Mouse (Mus musculus): ENCODE measurements around the gene Camk2d. TPM values are rescaled to one million over a fixed set of nuclear protein-coding genes. Genes with fewer than 3 reads are reported as not detected.
A peak's percentile ranks its signal among the peaks of the same experiment; 100 is the strongest.

Gene Camk2d
- polyA plus RNA-seq, 1 experiment from 2014 or later: 3.5 TPM

- Histone ChIP-seq H3K9ac (ENCODE audit: low read depth, low read length) (no peak overlapping the region), H3K4me1 (ENCODE audit: control insufficient read depth, low read depth, low read length) (no peaks in the 10 kb centered on the region), H3K4me3 (ENCODE audit: low read depth, low read length) (no peak overlapping the region), H3K27ac (ENCODE audit: low read length) (no peak overlapping the region), H3K36me3 (ENCODE audit: control insufficient read depth, insufficient read depth) (no peaks in the 10 kb centered on the region), H3K4me2 (ENCODE audit: low read depth, low read length) (no peak overlapping the region), H3K27me3 (ENCODE audit: control insufficient read depth, insufficient read depth, low read depth, low read length) (no peaks in the 10 kb centered on the region), H3K9me3 (replicated peaks; ENCODE audit: control insufficient read depth, low read length) (no peaks in the 10 kb centered on the region)
- no peak for ATAC-seq (ENCODE audit: low read depth)
- 79% methylated on average over 5 of the region's 5 CpGs for WGBS (ENCODE audit: insufficient replicate concordance)
Observed at GRCm38 (mm10) chr3:126730411-126730810, 134.3 kb downstream of the Camk2d start.

- WGBS (ENCODE audit: insufficient replicate concordance): 69% methylated on average over 2 of the region's 2 CpGs
- Histone ChIP-seq H3K9me3 (replicated peaks; ENCODE audit: control insufficient read depth, low read length) (no peaks in the 10 kb centered on the region), H3K9ac (ENCODE audit: low read depth, low read length) (no peak overlapping the region), H3K36me3 (ENCODE audit: control insufficient read depth, insufficient read depth) (no peaks in the 10 kb centered on the region), H3K4me2 (ENCODE audit: low read depth, low read length) (no peak overlapping the region), H3K27me3 (ENCODE audit: control insufficient read depth, insufficient read depth, low read depth, low read length) (no peaks in the 10 kb centered on the region), H3K27ac (ENCODE audit: low read length) (no peak overlapping the region), H3K4me3 (ENCODE audit: low read depth, low read length) (no peak overlapping the region), H3K4me1 (ENCODE audit: control insufficient read depth, low read depth, low read length) (no peaks in the 10 kb centered on the region)
- no peak for ATAC-seq (ENCODE audit: low read depth)
Observed at GRCm38 (mm10) chr3:126732323-126732722, 136.2 kb downstream of the Camk2d start.

- Histone ChIP-seq H3K4me1 (ENCODE audit: control insufficient read depth, low read depth, low read length) (no peaks in the 10 kb centered on the region), H3K27me3 (ENCODE audit: control insufficient read depth, insufficient read depth, low read depth, low read length) (no peaks in the 10 kb centered on the region), H3K36me3 (ENCODE audit: control insufficient read depth, insufficient read depth) (no peaks in the 10 kb centered on the region), H3K9ac (ENCODE audit: low read depth, low read length) (no peak overlapping the region), H3K4me2 (ENCODE audit: low read depth, low read length) (no peak overlapping the region), H3K9me3 (replicated peaks; ENCODE audit: control insufficient read depth, low read length) (no peaks in the 10 kb centered on the region), H3K27ac (ENCODE audit: low read length) (no peak overlapping the region), H3K4me3 (ENCODE audit: low read depth, low read length) (no peak overlapping the region)
- ATAC-seq (ENCODE audit: low read depth): no peak
- WGBS (ENCODE audit: insufficient replicate concordance): 74% methylated on average over 2 of the region's 2 CpGs
Observed at GRCm38 (mm10) chr3:126734533-126734932, 138.4 kb downstream of the Camk2d start.

DNA sequence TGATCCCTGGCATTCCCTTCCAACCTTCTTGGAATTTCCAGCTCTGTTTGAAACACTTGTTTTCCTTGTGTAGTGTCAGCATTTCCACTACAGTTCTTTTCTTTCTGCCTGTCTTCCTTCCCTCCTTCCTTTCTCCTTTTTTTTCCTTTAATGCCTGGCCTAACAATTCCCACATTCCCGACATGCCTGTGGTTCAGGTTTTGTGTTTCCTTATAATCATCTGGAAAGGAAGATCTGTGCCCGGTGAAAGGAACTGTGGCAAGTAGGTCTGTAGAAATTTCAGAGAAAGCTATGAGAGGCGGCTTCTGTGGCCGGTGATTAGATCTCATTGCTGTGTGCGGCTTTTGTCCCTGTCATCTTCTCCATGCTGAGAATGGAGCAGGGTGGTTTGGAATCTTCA lies 139.1 kb downstream of the Camk2d start:
- no peak overlapping the region for H3K4me3 ChIP-seq (ENCODE audit: low read depth, low read length)
- H3K36me3 ChIP-seq (ENCODE audit: control insufficient read depth, insufficient read depth): no peaks in the 10 kb centered on the region
- H3K27ac ChIP-seq (ENCODE audit: low read length): no peak overlapping the region
- WGBS (ENCODE audit: insufficient replicate concordance): 66% methylated on average over 5 of the region's 5 CpGs
- ATAC-seq (ENCODE audit: low read depth): no peak
- no peaks in the 10 kb centered on the region for H3K4me1 ChIP-seq (ENCODE audit: control insufficient read depth, low read depth, low read length)
- no peaks in the 10 kb centered on the region for H3K27me3 ChIP-seq (ENCODE audit: control insufficient read depth, insufficient read depth, low read depth, low read length)
- no peaks in the 10 kb centered on the region for H3K9me3 ChIP-seq (replicated peaks; ENCODE audit: control insufficient read depth, low read length)
- no peak overlapping the region for H3K9ac ChIP-seq (ENCODE audit: low read depth, low read length)
- no peak overlapping the region for H3K4me2 ChIP-seq (ENCODE audit: low read depth, low read length)

- Histone ChIP-seq H3K27ac (ENCODE audit: low read length) (no peak overlapping the region), H3K36me3 (ENCODE audit: control insufficient read depth, insufficient read depth) (no peaks in the 10 kb centered on the region), H3K27me3 (ENCODE audit: control insufficient read depth, insufficient read depth, low read depth, low read length) (no peaks in the 10 kb centered on the region), H3K9me3 (replicated peaks; ENCODE audit: control insufficient read depth, low read length) (no peaks in the 10 kb centered on the region), H3K4me3 (ENCODE audit: low read depth, low read length) (no peak overlapping the region), H3K4me1 (ENCODE audit: control insufficient read depth, low read depth, low read length) (no peaks in the 10 kb centered on the region), H3K9ac (ENCODE audit: low read depth, low read length) (no peak overlapping the region), H3K4me2 (ENCODE audit: low read depth, low read length) (no peak overlapping the region)
- WGBS (ENCODE audit: insufficient replicate concordance): 74% methylated on average over 2 of the region's 2 CpGs
- ATAC-seq (ENCODE audit: low read depth): no peak
Observed at GRCm38 (mm10) chr3:126737128-126737527, 141.0 kb downstream of the Camk2d start.

DNA sequence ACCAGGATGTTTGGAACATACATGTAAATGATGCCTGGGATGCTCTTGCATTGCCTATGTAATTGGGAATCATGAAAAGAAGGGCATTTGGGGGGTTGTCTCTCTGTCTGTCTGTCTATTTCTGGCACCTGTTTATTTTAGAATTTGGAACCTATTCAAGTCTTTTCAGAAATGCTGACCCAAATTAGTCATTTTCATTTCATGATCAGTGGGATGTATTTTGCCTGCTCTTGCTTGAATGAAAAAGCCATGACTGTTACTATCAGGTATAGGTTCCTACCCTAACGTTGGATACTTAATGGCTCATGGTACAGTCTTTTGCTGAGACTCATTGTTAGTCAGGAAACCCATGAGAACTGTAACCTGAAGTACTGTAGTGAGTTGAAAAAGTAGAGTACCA lies 144.0 kb downstream of the Camk2d start:
- Histone ChIP-seq H3K9ac (ENCODE audit: low read depth, low read length) (no peak overlapping the region), H3K4me2 (ENCODE audit: low read depth, low read length) (no peak overlapping the region)

GRCm38 (mm10) chr3:126744432-126745133 lies 148.5 kb downstream of the Camk2d start:
- WGBS (ENCODE audit: insufficient replicate concordance): 63% methylated on average over 3 of the region's 3 CpGs
- H3K4me3 ChIP-seq (ENCODE audit: low read depth, low read length): no peak overlapping the region
- H3K4me2 ChIP-seq (ENCODE audit: low read depth, low read length): no peak overlapping the region
- H3K9ac ChIP-seq (ENCODE audit: low read depth, low read length): no peak overlapping the region
- H3K27me3 ChIP-seq (ENCODE audit: control insufficient read depth, insufficient read depth, low read depth, low read length): no peaks in the 10 kb centered on the region
- ATAC-seq (ENCODE audit: low read depth): no peak
- no peak overlapping the region for H3K27ac ChIP-seq (ENCODE audit: low read length)
- H3K9me3 ChIP-seq (replicated peaks; ENCODE audit: control insufficient read depth, low read length): no peaks in the 10 kb centered on the region
- H3K36me3 ChIP-seq (ENCODE audit: control insufficient read depth, insufficient read depth): no peaks in the 10 kb centered on the region
- no peaks in the 10 kb centered on the region for H3K4me1 ChIP-seq (ENCODE audit: control insufficient read depth, low read depth, low read length)

More for the DNA sequence above, 144.0 kb downstream of the Camk2d start:
- Histone ChIP-seq H3K36me3 (ENCODE audit: control insufficient read depth, insufficient read depth) (no peaks in the 10 kb centered on the region), H3K9me3 (replicated peaks; ENCODE audit: control insufficient read depth, low read length) (no peaks in the 10 kb centered on the region), H3K4me1 (ENCODE audit: control insufficient read depth, low read depth, low read length) (no peaks in the 10 kb centered on the region), H3K4me3 (ENCODE audit: low read depth, low read length) (no peak overlapping the region), H3K27ac (ENCODE audit: low read length) (no peak overlapping the region), H3K27me3 (ENCODE audit: control insufficient read depth, insufficient read depth, low read depth, low read length) (no peaks in the 10 kb centered on the region)
- 34% methylated on average over 1 of the region's 1 CpGs for WGBS (ENCODE audit: insufficient replicate concordance)
- ATAC-seq (ENCODE audit: low read depth): no peak

- Histone ChIP-seq H3K4me2 (ENCODE audit: low read depth, low read length) (no peak overlapping the region), H3K9me3 (replicated peaks; ENCODE audit: control insufficient read depth, low read length) (no peaks in the 10 kb centered on the region), H3K36me3 (ENCODE audit: control insufficient read depth, insufficient read depth) (no peaks in the 10 kb centered on the region), H3K27me3 (ENCODE audit: control insufficient read depth, insufficient read depth, low read depth, low read length) (no peaks in the 10 kb centered on the region), H3K4me3 (ENCODE audit: low read depth, low read length) (no peak overlapping the region), H3K4me1 (ENCODE audit: control insufficient read depth, low read depth, low read length) (no peaks in the 10 kb centered on the region), H3K9ac (ENCODE audit: low read depth, low read length) (no peak overlapping the region), H3K27ac (ENCODE audit: low read length) (no peak overlapping the region)
- ATAC-seq (ENCODE audit: low read depth): peak; percentile 35; the same call in 1 of the 2 replicates
- 57% methylated on average over 11 of the region's 11 CpGs for WGBS (ENCODE audit: insufficient replicate concordance)
Observed at GRCm38 (mm10) chr3:126746148-126746803, 150.2 kb downstream of the Camk2d start.

- Histone ChIP-seq H3K36me3 (ENCODE audit: control insufficient read depth, insufficient read depth) (no peaks in the 10 kb centered on the region), H3K9me3 (replicated peaks; ENCODE audit: control insufficient read depth, low read length) (no peaks in the 10 kb centered on the region), H3K4me3 (ENCODE audit: low read depth, low read length) (no peak overlapping the region), H3K27ac (ENCODE audit: low read length) (no peak overlapping the region), H3K27me3 (ENCODE audit: control insufficient read depth, insufficient read depth, low read depth, low read length) (no peaks in the 10 kb centered on the region), H3K4me1 (ENCODE audit: control insufficient read depth, low read depth, low read length) (no peaks in the 10 kb centered on the region), H3K4me2 (ENCODE audit: low read depth, low read length) (no peak overlapping the region), H3K9ac (ENCODE audit: low read depth, low read length) (no peak overlapping the region)
- no peak for ATAC-seq (ENCODE audit: low read depth)
- WGBS (ENCODE audit: insufficient replicate concordance): 65% methylated on average over 3 of the region's 3 CpGs
Observed at GRCm38 (mm10) chr3:126747628-126748027, 151.5 kb downstream of the Camk2d start.
